Mouse (Mus musculus) small intestine, adult 2 months (tissue): Measurements from ENCODE around the gene Pbld2. TPM values are rescaled to one million over a fixed set of nuclear protein-coding genes. Genes with fewer than 3 reads are reported as not detected.

Experiments used
- H3K27ac ChIP-seq: fragments of 200-500 bp; 2 replicates; pipeline ENCODE4 v1.5.1; 2012; ENCODE audit warnings: low read depth, low read length, control low read depth, inconsistent platforms; ENCODE audit not compliant: insufficient read depth
- H3K27me3 ChIP-seq: fragments of 200-500 bp; 2 replicates; pipeline ENCODE4 v1.6.1; 2012; ENCODE audit warnings: mild to moderate bottlenecking, moderate library complexity, low read length, inconsistent platforms; ENCODE audit not compliant: control insufficient read depth, insufficient read depth
- H3K36me3 ChIP-seq: fragments of 200-500 bp; 2 replicates; pipeline ENCODE4 v1.6.1; 2012; ENCODE audit warnings: mild to moderate bottlenecking, low read length, control low read depth, inconsistent platforms; ENCODE audit not compliant: control insufficient read depth, insufficient read depth
- H3K4me1 ChIP-seq: fragments of 200-500 bp; 2 replicates; pipeline ENCODE4 v1.6.1; 2012; ENCODE audit warnings: low read length, inconsistent platforms, mixed read lengths; ENCODE audit not compliant: control insufficient read depth, insufficient read depth, insufficient read length
- H3K4me3 ChIP-seq: fragments of 200-500 bp; 2 replicates; pipeline ENCODE4 v1.5.1; 2012; ENCODE audit warnings: low read depth, mild to moderate bottlenecking, control low read depth, inconsistent platforms, low read length, moderate library complexity
- CTCF ChIP-seq: fragments of 200-500 bp; IDR thresholded peaks from 2 replicates; pipeline ENCODE4 v1.5.1; 2012; ENCODE audit warnings: low read depth, mild to moderate bottlenecking, control low read depth, inconsistent platforms, low read length, moderate library complexity, mixed read lengths; ENCODE audit not compliant: insufficient replicate concordance, insufficient read length; ENCODE audit errors: extremely low read depth
- POLR2A ChIP-seq: fragments of 200-500 bp; IDR thresholded peaks from 2 replicates; pipeline ENCODE4 v1.6.1; 2012; ENCODE audit warnings: low read depth, mild to moderate bottlenecking, control low read depth, inconsistent platforms, low read length, moderate library complexity
- whole genome bisulfite sequencing: fragments of 180-500 bp; shearing (Covaris S2); methylation state at CpG from one replicate; pipeline ENCODE4 v1.1.7; 2018; 5-methylcytosine and 5-hydroxymethylcytosine counted together
- polyA plus RNA-seq: library from polyadenylated mRNA; depleted of rRNA; stranded (reverse); fragments of >200 nt; gene quantifications from 2 replicates; pipeline ENCODE4 v1.2.3, GENCODE M21; 2012

Gene Pbld2
- polyA plus RNA-seq, 1 experiment: 34.1 TPM

DNA sequence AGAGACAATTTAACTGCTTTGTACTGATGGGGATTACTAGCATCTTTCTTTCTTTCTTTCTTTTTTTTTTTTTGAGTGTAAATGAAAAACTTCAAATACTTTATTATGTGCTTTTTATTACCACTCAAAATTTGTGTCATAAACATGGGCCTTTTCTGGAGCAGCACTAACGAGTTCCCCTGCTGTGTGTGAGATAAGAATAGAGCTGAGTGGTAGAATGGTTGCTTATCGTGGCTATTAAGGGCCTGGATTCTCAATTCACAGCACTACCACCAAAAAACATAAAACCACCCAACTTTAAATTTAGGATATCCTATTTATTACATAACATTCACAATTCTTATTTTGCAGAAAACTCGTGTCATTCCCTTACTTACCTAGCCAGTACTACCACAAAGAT is 10.6 kb upstream of the Pbld2 start:
- no peak for TF ChIP-seq CTCF
- no peak for TF ChIP-seq POLR2A
- WGBS: 67% methylated on average over 3 of the region's 3 CpGs
- Histone ChIP-seq H3K27ac (no peak overlapping the region), H3K4me3 (no peak overlapping the region), H3K4me1 (no peaks in the 10 kb centered on the region), H3K27me3 (no peaks in the 10 kb centered on the region), H3K36me3 (peaks cover 55% of the 10 kb centered on the region)

DNA sequence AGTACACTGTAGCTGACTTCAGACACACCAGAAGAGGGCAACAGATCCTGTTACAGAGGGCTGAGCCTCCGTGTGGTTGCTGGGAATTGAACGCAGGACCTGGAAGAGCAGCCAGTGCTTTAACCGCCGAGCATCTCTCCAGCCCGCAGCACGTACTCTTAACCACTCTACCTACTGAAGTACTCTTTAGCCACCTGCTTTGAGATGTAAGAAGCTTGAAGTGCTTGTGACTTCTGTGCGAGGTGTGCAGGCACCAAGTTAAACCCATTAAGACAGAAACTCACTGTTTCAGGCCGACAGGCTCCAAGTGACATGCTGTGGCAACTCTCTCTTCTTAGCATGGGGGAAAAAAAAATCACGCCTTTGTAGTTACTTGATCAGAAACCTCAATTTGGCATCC is 9.9 kb upstream of the Pbld2 start:
- Histone ChIP-seq H3K4me3 (no peak overlapping the region), H3K36me3 (peaks cover 55% of the 10 kb centered on the region)
- WGBS: 91% methylated on average over 9 of the region's 9 CpGs

GRCm38 (mm10) chr10:63019304-63019703 is 4.8 kb upstream of the Pbld2 start:
- Histone ChIP-seq H3K4me1 (peaks cover 3% of the 10 kb centered on the region; the same call in 1 of the 2 replicates), H3K27me3 (no peaks in the 10 kb centered on the region), H3K27ac (no peak overlapping the region), H3K4me3 (no peak overlapping the region), H3K36me3 (peaks cover 29% of the 10 kb centered on the region)
- TF ChIP-seq POLR2A (no peak), CTCF (no peak)
- WGBS: 85% methylated on average over 6 of the region's 6 CpGs

More for the DNA sequence above, 9.9 kb upstream of the Pbld2 start:
- no peak overlapping the region for H3K27ac ChIP-seq
- no peak for TF ChIP-seq CTCF
- TF ChIP-seq POLR2A: no peak
- no peaks in the 10 kb centered on the region for H3K4me1 ChIP-seq
- H3K27me3 ChIP-seq: no peaks in the 10 kb centered on the region

DNA sequence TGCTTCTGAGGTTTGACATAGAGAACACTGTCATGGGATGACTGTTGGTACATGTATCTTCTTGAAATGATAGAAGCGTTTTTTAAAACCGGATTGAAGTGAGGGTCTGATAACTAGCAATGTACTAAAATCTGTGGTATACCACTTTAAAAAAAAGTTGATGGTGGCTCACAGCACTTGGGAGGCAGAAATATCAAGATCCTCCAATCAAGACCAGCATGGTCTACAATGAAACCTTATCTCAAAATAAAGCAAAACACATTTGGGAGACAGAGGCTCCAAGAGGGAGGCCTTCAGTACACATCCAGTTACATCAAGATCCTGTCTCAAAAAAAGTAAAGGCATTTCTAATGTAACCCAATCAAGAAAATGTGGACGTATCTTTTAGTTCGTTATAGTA is 2.4 kb upstream of the Pbld2 start:
- no peak overlapping the region for H3K27ac ChIP-seq
- H3K4me1 ChIP-seq: peaks cover 3% of the 10 kb centered on the region; the same call in 1 of the 2 replicates
- H3K27me3 ChIP-seq: no peaks in the 10 kb centered on the region
- peaks cover 14% of the 10 kb centered on the region for H3K36me3 ChIP-seq
- 15% methylated on average over 4 of the region's 4 CpGs for WGBS
- TF ChIP-seq POLR2A (no peak), CTCF (no peak)
- peak overlapping the region; percentile 42 for H3K4me3 ChIP-seq

DNA sequence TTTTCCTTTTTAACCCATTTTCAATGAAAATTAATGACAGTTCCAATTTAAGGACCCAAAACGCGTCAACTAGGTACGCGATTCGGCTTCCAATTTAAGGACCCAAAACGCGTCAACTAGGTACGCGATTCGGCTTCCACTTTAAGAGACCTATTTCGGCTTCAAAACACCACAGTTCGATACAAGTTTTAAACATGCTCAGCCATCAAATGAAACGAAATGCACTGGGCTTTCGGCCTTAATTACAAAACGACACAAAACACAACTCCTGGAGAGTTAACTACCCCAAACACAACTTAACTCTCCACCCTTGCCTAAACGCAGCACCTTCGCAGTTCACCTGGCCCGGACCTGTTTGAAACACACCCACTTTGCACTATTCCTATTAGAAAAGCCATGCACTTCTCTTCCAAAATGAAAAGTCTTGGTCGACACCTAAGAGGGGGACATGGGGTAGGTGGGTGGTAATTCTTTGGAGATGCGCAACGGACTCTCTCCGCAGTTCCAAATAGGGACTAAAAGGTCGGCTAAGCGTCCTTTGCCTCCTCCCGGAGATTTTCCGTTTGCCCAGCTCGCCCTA is 1.5 kb upstream of the Pbld2 start:
- under 1% methylated on average over 27 of the region's 27 CpGs for WGBS
- TF ChIP-seq CTCF (peak; percentile 17; the same call in 1 of the 2 replicates), POLR2A (no peak)
- H3K4me1 ChIP-seq: peaks cover 3% of the 10 kb centered on the region; the same call in 1 of the 2 replicates
- H3K36me3 ChIP-seq: peaks cover 7% of the 10 kb centered on the region
- H3K4me3 ChIP-seq: peak overlapping the region; percentile 94
- H3K27ac ChIP-seq: peak overlapping the region; percentile 98
- H3K27me3 ChIP-seq: no peaks in the 10 kb centered on the region

GRCm38 (mm10) chr10:63023121-63023748 is 880 bp upstream of the Pbld2 start:
- peak overlapping the region; percentile 94 for H3K4me3 ChIP-seq
- H3K27me3 ChIP-seq: no peaks in the 10 kb centered on the region
- H3K27ac ChIP-seq: peak overlapping the region; percentile 98
- WGBS: under 1% methylated on average over 68 of the region's 68 CpGs
- H3K4me1 ChIP-seq: peaks cover 3% of the 10 kb centered on the region; the same call in 1 of the 2 replicates
- peaks cover 4% of the 10 kb centered on the region; the same call in 1 of the 2 replicates for H3K36me3 ChIP-seq
- TF ChIP-seq POLR2A: no peak
- no peak for TF ChIP-seq CTCF

DNA sequence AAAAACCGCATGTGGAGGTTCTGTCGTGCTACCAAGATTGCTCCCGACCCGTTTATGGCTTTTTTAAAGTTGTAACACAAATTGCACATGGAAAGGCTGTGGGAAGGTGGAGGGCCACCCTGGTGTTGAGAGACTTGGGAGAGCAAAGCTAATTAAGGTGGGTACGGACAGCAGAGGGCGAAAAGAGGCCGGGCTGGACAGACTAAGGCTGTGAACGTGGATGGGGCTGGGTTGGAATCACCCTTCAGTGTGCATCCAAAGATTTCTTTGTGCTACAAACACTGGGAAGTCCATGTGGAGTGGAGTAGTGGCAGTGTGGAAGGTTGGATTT is 430 bp downstream of the Pbld2 start:
- Histone ChIP-seq H3K27ac (peak overlapping the region; percentile 96), H3K4me1 (peaks cover 3% of the 10 kb centered on the region; the same call in 1 of the 2 replicates), H3K27me3 (no peaks in the 10 kb centered on the region), H3K36me3 (no peaks in the 10 kb centered on the region), H3K4me3 (peak overlapping the region; percentile 94)
- TF ChIP-seq CTCF (peak; percentile 47; the same call in 1 of the 2 replicates), POLR2A (no peak)
- under 1% methylated on average over 8 of the region's 8 CpGs for WGBS
